Mouse (Mus musculus) T-helper 17 cell (primary cell): ENCODE results near the gene Btbd35f30.

Experiments
- in situ Hi-C, 2 experiments: fragments of 300-600 bp; cut with MboI, MseI; formaldehyde crosslinking; loops; 1 replicate in 1 of 2; 2 replicates in 1 of 2; pipeline ENCODE4 v1.15.1; 2025; ENCODE audit warnings: high pct_unique_total_duplicates in 2 of 2

Gene Btbd35f30

DNA sequence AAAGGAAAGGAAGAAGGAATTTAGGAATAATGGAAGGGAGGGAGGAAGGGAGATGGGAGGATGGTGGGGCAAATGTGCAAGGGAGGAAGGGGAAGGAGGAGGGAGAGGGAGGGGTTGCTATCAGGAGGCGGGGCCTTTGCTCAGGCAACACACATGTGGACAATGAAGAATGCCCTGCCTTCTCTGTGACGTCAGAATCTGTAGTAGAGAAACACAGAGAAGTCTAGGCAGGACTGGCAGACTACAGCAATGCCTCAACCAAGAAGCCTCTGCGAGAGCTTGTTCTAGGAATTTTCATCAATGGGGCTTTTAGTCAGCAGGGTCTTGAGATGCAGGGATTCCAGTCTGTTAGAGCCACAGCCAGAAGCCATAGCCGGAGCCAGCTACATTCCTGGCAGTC is at the start of gene Btbd35f30:
Btbd35f30 (plus strand) TSS at position 301 of the 400 bp plus-strand sequence.
- in situ Hi-C loops = loop anchor here in 1 of 2 experiments (25.0 kb wide), 2 partner anchors 157 to 1732 kb away; partner anchors contain the start of gene Btbd35f21

DNA sequence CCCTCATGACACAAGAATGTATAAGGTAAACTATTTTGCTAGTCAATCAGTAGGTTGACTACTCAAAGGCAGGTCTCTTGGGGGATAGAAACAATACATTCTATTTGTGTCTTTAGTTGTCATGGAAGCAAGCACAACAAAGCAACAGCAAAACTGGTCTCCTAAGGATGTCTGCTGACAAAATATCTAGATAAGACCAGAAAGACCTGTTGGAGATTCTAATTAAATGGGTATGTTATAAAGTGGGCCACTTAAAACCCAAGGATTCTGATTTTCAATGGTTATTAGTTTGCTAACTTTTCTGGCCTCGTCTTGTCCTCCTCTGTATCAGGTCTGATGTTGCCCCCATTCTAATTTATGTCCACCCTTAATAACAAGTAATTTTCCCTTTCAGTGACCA is 47.0 kb downstream of the Btbd35f30 start, which contains the start of gene Gm21789:
Gm21789 (plus strand) TSS at position 301 of the 400 bp plus-strand sequence.
- in situ Hi-C loops = loop anchor here (10.0 to 25.0 kb wide), 4 partner anchors 163 to 1246 kb away; partner anchors contain the start of gene Gm21870 (in 2 of the 2)
